Mouse (Mus musculus) hindbrain, embryonic 14.5 days (tissue): ENCODE data around the gene Lmntd2. TPM values are rescaled to one million over a fixed set of nuclear protein-coding genes. Genes with fewer than 3 reads are reported as not detected.
A peak's percentile ranks its signal among the peaks of the same experiment; 100 is the strongest.

Experiments used
- ATAC-seq: fragments of 200-750 bp; cut with Nextera tagmentation; 2 replicates; pipeline ENCODE4 v1.8.0; 2017; ENCODE audit warnings: moderate number of reproducible peaks, mild to moderate bottlenecking, moderate TSS enrichment, moderate library complexity; ENCODE audit not compliant: low FRiP score
- DNase-seq: peaks from one replicate; pipeline ENCODE4 v3.0.0-alpha.2; 2015; ENCODE audit warnings: low spot score
- H3K27ac ChIP-seq: fragments of 300-500 bp; sonication (generic); 2 replicates; pipeline ENCODE4 v1.5.1; 2014; ENCODE audit warnings: mild to moderate bottlenecking, moderate library complexity
- H3K27me3 ChIP-seq: fragments of 300-500 bp; sonication (generic); 2 replicates; pipeline ENCODE4 v1.6.1; 2014; ENCODE audit warnings: mild to moderate bottlenecking, low read length, mixed read lengths; ENCODE audit not compliant: control insufficient read depth, insufficient read depth
- H3K36me3 ChIP-seq: fragments of 300-500 bp; sonication (generic); replicated peaks from 2 replicates; pipeline ENCODE4 v1.6.1; 2014; ENCODE audit not compliant: control insufficient read depth, insufficient read depth
- H3K4me1 ChIP-seq: fragments of 300-500 bp; sonication (generic); replicated peaks from 2 replicates; pipeline ENCODE4 v1.6.1; 2014; ENCODE audit warnings: antibody characterized with exemption, low read length, mixed read lengths; ENCODE audit not compliant: control insufficient read depth, insufficient read depth
- H3K4me2 ChIP-seq: fragments of 300-500 bp; sonication (generic); replicated peaks from 2 replicates; pipeline ENCODE4 v1.6.1; 2014; ENCODE audit warnings: mild to moderate bottlenecking, moderate library complexity
- H3K4me3 ChIP-seq: fragments of 300-500 bp; sonication (generic); replicated peaks from 2 replicates; pipeline ENCODE4 v1.5.1; 2014; ENCODE audit warnings: mild to moderate bottlenecking, low read length
- H3K9ac ChIP-seq: fragments of 300-500 bp; sonication (generic); 2 replicates; pipeline ENCODE4 v1.6.1; 2014
- H3K9me3 ChIP-seq: fragments of 300-500 bp; sonication (generic); 2 replicates; pipeline ENCODE4 v1.6.1; 2016; ENCODE audit warnings: low read length; ENCODE audit not compliant: control insufficient read depth
- WGBS: fragments of 180-500 bp; shearing (Covaris S2); extraction: QIAGEN DNeasy Blood & Tissue Kit; methylation state at CpG from one replicate; pipeline ENCODE4 v1.1.7; 2014; 5-methylcytosine and 5-hydroxymethylcytosine counted together
- polyA plus RNA-seq: library from polyadenylated mRNA; unstranded; fragments of >200 nt; fragmentation: Nextera tagmentation; extraction: Ambion mirVana; gene quantifications from 2 replicates; pipeline ENCODE4 v1.2.1, GENCODE M21; 2014

Lmntd2 gene
- polyA plus RNA-seq, 1 experiment from 2014 or later = 0.66 TPM

- ATAC-seq = peak; percentile 93
- peak within 1 kb of the TSS; percentile 96 for H3K27ac ChIP-seq
- H3K4me2 ChIP-seq = peak within 1 kb of the TSS; percentile 98
- H3K36me3 ChIP-seq = peaks cover 32% of the 10 kb centered on the region
- peak within 1 kb of the TSS; percentile 98 for H3K9ac ChIP-seq
- peaks cover 14% of the 10 kb centered on the region for H3K4me1 ChIP-seq
- H3K4me3 ChIP-seq = peak within 1 kb of the TSS; percentile 100
- peak; percentile 95 for DNase-seq
- H3K9me3 ChIP-seq = no peaks in the 10 kb centered on the region
- WGBS = under 1% methylated on average over 76 of the region's 76 CpGs
- H3K27me3 ChIP-seq = no peaks in the 10 kb centered on the region
Measured at GRCm38 (mm10) chr7:141228279-141229067, 14.6 kb upstream of the Lmntd2 start, which contains the start of gene Phrf1. TSS of gene Phrf1 (plus strand) at chr7:141228784.

- 76% methylated on average over 4 of the region's 4 CpGs for WGBS
- H3K27ac ChIP-seq = peak overlapping the region; percentile 96; the same call in 1 of the 2 replicates
- H3K4me2 ChIP-seq = peak overlapping the region; percentile 98
- H3K4me3 ChIP-seq = no peak overlapping the region
- H3K9me3 ChIP-seq = no peaks in the 10 kb centered on the region
- H3K36me3 ChIP-seq = peaks cover 26% of the 10 kb centered on the region
- ATAC-seq = no peak
- no peak overlapping the region for H3K9ac ChIP-seq
- peaks cover 15% of the 10 kb centered on the region for H3K4me1 ChIP-seq
- DNase-seq = no peak
- no peaks in the 10 kb centered on the region for H3K27me3 ChIP-seq
Measured at GRCm38 (mm10) chr7:141227796-141228195, 13.9 kb upstream of the Lmntd2 start.

- no peaks in the 10 kb centered on the region for H3K9me3 ChIP-seq
- H3K36me3 ChIP-seq = peaks cover 13% of the 10 kb centered on the region
- no peak for ATAC-seq
- no peak overlapping the region for H3K4me3 ChIP-seq
- no peak for DNase-seq
- H3K4me2 ChIP-seq = no peak overlapping the region
- no peaks in the 10 kb centered on the region for H3K27me3 ChIP-seq
- no peak overlapping the region for H3K27ac ChIP-seq
- H3K9ac ChIP-seq = no peak overlapping the region
- peaks cover 25% of the 10 kb centered on the region for H3K4me1 ChIP-seq
- WGBS = 87% methylated on average over 6 of the region's 6 CpGs
Measured at GRCm38 (mm10) chr7:141226535-141226934, 12.7 kb upstream of the Lmntd2 start.

- Histone ChIP-seq H3K27ac (no peak overlapping the region), H3K4me3 (no peak overlapping the region), H3K9ac (no peak overlapping the region)
Measured at GRCm38 (mm10) chr7:141222696-141223215, 8.9 kb upstream of the Lmntd2 start.

GRCm38 (mm10) chr7:141222126-141222467, 8.2 kb upstream of the Lmntd2 start:
- H3K27me3 ChIP-seq = no peaks in the 10 kb centered on the region
- no peaks in the 10 kb centered on the region for H3K9me3 ChIP-seq
- H3K9ac ChIP-seq = peak overlapping the region; percentile 64
- 8% methylated on average over 8 of the region's 8 CpGs for WGBS
- peak overlapping the region; percentile 36 for H3K4me3 ChIP-seq
- H3K4me2 ChIP-seq = peak overlapping the region; percentile 76
- ATAC-seq (no peak), DNase-seq (peak; percentile 24)
- H3K27ac ChIP-seq = peak overlapping the region; percentile 68
- H3K4me1 ChIP-seq = peaks cover 18% of the 10 kb centered on the region
- no peaks in the 10 kb centered on the region; the same call in 1 of the 2 replicates for H3K36me3 ChIP-seq

More at GRCm38 (mm10) chr7:141222696-141223215, 8.9 kb upstream of the Lmntd2 start:
- H3K4me2 ChIP-seq = no peak overlapping the region
- no peaks in the 10 kb centered on the region; the same call in 1 of the 2 replicates for H3K36me3 ChIP-seq
- ATAC-seq (no peak), DNase-seq (no peak)
- H3K4me1 ChIP-seq = peaks cover 18% of the 10 kb centered on the region
- no peaks in the 10 kb centered on the region for H3K27me3 ChIP-seq
- no peaks in the 10 kb centered on the region for H3K9me3 ChIP-seq
- WGBS = 91% methylated on average over 4 of the region's 4 CpGs

- WGBS = 3% methylated on average over 43 of the region's 44 CpGs
- H3K27ac ChIP-seq = peak overlapping the region; percentile 68
- ATAC-seq (peak; percentile 96), DNase-seq (peak; percentile 93)
- no peaks in the 10 kb centered on the region for H3K27me3 ChIP-seq
- H3K9me3 ChIP-seq = no peaks in the 10 kb centered on the region
- no peaks in the 10 kb centered on the region; the same call in 1 of the 2 replicates for H3K36me3 ChIP-seq
- H3K4me3 ChIP-seq = peak overlapping the region; percentile 36
- peak overlapping the region; percentile 76 for H3K4me2 ChIP-seq
- H3K4me1 ChIP-seq = peaks cover 23% of the 10 kb centered on the region
- H3K9ac ChIP-seq = peak overlapping the region; percentile 64
Measured at GRCm38 (mm10) chr7:141221249-141222125, 7.6 kb upstream of the Lmntd2 start.

- WGBS = 85% methylated on average over 1 of the region's 1 CpGs
- H3K27ac ChIP-seq = no peak overlapping the region
- no peaks in the 10 kb centered on the region for H3K9me3 ChIP-seq
- H3K4me3 ChIP-seq = no peak overlapping the region
- ATAC-seq (no peak), DNase-seq (no peak)
- no peaks in the 10 kb centered on the region for H3K27me3 ChIP-seq
- H3K4me1 ChIP-seq = peaks cover 27% of the 10 kb centered on the region
- no peak overlapping the region for H3K4me2 ChIP-seq
- no peak overlapping the region for H3K9ac ChIP-seq
- H3K36me3 ChIP-seq = no peaks in the 10 kb centered on the region; the same call in 1 of the 2 replicates
Measured at GRCm38 (mm10) chr7:141220377-141220776, 6.5 kb upstream of the Lmntd2 start.

GRCm38 (mm10) chr7:141219558-141220099, 5.7 kb upstream of the Lmntd2 start:
- Histone ChIP-seq H3K4me1 (peaks cover 32% of the 10 kb centered on the region), H3K4me3 (no peak overlapping the region), H3K36me3 (no peaks in the 10 kb centered on the region; the same call in 1 of the 2 replicates), H3K27ac (no peak overlapping the region), H3K9ac (no peak overlapping the region), H3K27me3 (no peaks in the 10 kb centered on the region), H3K4me2 (no peak overlapping the region), H3K9me3 (no peaks in the 10 kb centered on the region)
- ATAC-seq = no peak
- WGBS = 100% methylated on average over 1 of the region's 1 CpGs
- DNase-seq = no peak
